Mouse (Mus musculus): ENCODE data around the gene Pnmt.

Gene Pnmt

GRCm38 (mm10) chr11:98384721-98385637 is 1.3 kb upstream of the Pnmt start:
- no peak for DNase-seq (ENCODE audit: low spot score)

DNA sequence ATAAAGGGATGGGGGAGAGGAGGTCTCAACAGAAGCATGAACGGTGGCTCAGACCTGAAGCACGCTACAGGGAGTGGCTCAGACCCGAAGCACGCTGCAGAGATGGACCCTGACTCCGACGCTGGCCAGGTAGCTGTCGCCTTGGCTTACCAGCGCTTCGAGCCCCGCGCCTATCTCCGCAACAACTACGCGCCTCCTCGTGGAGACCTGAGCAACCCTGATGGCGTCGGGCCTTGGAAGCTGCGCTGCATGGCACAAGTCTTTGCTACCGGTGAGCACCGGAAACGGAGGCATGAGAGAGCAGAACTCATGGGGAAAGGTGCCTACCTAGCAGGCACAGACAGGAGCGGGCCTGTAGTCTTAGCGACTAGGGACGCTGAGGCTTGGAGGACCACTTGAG is 346 bp downstream of the Pnmt start:
- no peak for DNase-seq (ENCODE audit: low spot score)

DNA sequence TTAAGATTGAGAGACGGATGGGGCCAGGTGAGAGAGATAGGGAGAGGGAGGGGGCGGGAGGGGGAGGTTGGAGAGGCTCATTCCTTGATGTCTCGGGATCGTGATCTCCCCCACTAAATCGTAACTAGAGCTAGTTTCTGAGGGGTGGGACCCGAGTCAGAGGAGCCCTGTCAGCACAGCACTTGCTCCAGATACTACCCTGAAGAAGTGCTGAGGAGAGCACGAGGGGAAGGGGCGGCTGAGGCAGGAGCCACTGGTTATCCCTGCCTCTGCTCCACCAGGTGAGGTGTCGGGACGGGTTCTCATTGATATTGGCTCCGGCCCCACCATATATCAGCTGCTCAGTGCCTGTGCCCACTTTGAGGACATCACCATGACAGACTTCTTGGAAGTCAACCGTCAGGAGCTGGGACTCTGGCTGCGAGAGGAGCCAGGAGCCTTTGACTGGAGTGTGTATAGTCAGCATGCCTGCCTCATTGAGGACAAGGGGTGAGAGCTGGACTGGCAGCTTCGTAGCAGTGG is 867 bp downstream of the Pnmt start:
- DNase-seq (ENCODE audit: low spot score) = no peak

GRCm38 (mm10) chr11:98388282-98388681 is 2.0 kb downstream of the Pnmt start:
- DNase-seq (ENCODE audit: low spot score) = no peak

DNA sequence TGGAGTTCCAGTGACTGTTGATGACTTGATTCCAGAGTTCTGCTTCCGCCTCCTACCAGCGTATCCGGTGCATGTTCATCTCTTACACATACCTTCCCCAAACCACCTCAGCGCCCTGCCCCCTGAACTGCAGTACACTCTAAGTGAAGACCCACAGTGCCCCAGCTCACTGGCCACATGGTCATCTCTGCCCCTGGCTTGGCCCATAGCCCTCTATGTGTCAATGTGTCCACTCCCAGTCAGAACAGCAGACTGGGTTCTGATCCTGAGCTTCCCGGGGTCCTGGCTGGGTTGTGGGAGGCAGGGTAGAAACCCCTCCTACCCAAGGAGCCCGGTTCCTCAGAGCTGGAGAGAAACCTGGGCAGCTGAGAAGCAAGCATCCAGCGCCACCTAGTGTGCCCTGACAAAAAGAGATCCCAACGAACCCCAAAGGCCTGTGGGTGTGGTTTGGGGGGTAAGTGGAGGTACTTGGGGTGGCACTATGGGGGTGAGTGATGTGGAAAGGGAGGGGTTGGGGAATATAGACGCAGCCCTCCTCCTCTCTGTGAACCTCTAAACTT is 3.1 kb downstream of the Pnmt start:
- DNase-seq (ENCODE audit: low spot score) = no peak

DNA sequence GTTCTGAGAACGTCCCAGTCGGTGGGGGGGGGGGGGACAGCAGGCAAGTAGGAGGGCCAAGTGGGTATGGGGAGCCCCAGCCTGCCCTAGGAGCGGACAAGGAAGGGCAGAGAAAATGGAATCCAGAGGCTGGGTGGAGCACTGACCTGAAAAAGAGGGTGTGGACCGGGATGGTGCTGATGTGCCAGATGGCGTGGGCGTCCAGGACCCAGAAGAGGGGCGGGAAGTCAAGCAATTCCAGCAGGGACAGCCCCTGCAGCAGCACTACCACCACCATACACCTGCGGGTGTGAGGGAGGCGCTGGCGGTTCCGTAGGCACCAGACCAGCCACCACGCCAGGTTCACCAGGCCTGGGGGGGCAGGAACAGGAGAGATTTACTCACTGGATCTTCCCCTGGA is 3.9 kb downstream of the Pnmt start:
- no peak for DNase-seq (ENCODE audit: low spot score)

DNA sequence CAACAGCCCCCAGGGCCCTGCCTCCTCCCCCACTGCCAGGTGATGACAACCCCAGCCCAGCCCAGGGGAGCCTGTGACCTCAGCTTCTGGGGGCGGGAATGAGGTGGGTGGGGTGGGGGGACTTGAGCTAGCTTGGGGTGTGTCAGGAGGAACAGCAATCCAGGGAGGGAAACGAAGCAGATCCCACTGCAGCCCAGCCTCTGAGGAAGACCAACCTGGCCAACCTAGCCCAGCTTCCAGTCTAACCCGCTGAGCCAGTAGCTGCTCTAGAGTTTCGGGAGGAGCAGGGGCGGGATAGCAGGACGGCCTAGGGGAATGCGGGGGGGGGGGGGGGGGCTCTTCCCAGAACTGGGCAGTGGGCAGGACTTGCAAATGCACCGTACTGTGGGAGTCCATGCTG is 5.8 kb downstream of the Pnmt start:
- DNase-seq (ENCODE audit: low spot score) = no peak

DNA sequence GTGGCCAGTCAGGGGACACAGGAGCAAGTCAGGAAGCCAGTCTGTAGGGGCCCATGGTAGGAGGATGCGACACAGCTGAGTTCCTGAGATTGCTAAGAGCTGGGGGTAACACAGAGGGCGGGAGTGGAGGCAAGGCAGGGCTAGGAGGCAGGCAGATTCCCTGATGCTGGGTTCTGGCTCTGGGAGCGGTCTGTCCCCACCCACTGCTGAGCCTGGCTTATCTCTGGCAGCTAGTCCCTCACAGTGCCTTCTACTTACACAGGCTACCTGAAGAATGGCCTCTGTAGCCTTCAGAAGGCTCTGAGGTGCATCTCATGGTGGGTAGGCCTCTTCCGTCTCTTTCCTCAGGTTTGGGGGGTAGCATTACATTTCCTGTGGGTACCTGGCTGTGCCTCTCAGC is 6.4 kb downstream of the Pnmt start:
- no peak for DNase-seq (ENCODE audit: low spot score)

DNA sequence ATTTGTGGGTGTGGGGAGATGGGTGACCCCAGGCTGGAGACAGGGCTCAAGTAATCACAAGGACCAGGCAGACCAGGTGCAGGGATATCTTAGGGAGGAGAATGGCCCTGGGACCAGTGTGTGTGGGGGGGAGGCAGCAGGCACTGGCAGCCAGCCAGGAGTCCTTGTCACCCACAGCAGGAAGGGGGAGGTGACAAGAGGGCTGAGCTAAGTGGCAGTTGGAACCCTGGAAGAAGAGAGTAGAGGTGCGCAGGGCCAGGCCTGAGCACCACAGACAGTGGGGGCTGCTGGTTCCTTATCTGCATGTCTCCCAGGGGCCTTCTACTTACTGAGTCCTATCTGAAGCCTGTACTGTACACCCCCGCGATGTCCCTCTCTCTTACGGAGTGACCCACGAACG is 7.1 kb downstream of the Pnmt start:
- no peak for DNase-seq (ENCODE audit: low spot score)

DNA sequence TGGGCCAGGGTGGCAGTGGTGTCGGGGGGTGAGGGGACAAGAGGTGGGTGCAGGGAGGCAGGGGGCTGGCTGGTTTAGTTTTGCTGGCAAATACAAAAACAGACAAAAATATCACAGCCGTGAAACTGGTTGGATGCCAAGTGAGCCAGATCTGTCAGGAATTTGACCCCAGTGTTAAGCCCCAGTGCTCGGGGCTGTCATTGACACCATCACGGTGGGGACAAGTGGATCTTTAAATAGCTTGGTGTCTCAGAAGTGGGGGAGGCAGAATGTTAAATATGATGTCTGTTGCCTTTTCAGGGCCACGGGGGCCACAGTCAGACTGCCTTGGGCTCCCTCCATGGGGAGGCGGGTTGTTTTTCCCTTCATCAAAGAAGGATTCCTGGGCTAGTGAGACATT is 8.1 kb downstream of the Pnmt start:
- DNase-seq (ENCODE audit: low spot score) = no peak

DNA sequence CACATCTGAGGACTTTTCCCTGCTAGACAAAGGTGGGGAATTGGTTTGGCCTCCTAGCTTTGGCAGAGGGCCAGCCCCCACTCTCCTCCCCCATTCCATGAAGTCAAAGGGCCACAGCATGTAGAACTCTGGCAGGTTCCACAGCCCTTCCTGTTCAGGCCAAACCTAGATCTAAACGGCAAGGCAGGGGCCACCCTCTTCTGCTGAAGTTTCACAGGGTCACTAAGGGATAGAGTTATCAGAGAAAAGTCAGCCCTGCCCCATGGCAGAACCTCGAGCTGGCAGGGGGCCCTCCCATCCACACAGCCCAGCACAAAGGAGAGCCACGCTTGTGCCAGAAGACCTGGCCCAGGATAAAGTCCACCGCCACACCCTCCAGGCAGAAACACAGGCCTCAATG is 8.8 kb downstream of the Pnmt start:
- DNase-seq (ENCODE audit: low spot score) = no peak

- DNase-seq (ENCODE audit: low spot score) = no peak
Observed at GRCm38 (mm10) chr11:98397946-98398345, 11.7 kb downstream of the Pnmt start.

DNA sequence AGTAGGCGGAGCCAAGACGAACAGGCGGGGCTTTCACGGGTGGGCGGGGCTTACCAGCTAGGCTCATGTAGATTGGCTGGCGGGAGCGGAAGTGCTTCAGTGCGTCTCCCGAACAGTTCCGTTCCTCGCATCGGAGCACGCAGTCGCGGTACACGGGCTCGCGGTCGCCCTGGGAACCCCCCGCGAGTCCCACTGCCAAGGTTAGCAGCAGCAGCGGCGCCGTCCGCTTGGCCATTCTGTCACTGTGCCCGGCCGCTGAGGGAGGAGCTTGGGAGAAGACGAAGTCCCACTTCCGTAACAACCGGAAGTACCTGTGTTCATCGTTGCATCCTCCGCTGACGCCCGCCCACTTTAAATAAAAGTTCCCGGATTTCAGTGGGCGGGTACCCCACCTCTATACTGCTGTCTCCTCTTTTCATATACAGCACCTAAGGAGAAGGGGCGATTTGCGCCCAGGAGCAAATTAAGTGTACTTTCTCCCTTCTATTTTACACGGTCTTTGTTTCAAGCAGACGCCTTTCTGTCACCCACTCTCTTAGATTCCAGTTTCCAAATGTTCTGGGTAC is 14.0 kb downstream of the Pnmt start, which contains the start of gene Pgap3:
Gene Pgap3 (minus strand): TSS at position 330 of the 566 bp plus-strand sequence.
- peak; percentile 82 for DNase-seq (ENCODE audit: low spot score)

DNA sequence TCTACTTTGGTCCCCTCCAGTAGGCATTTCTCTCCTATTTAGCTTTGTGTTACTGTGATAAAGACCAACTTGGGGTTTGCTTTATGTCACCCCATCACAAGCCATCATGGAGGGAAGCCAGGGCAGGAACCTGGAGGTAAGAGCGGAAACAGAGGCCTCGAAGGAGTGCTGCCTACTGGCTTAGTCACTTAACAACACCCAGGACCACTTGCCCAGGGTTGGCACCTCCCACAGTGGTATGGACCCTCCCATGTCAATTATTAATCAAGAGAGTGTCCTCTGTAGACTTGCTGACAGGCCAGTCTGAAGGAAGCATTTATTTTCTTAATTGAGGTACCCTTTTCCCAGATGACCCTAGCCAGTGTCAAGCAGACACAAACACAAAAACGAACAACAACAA is 14.6 kb downstream of the Pnmt start:
- no peak for DNase-seq (ENCODE audit: low spot score)

- DNase-seq (ENCODE audit: low spot score) = no peak
Observed at GRCm38 (mm10) chr11:98406621-98407020, 20.4 kb downstream of the Pnmt start.

- DNase-seq (ENCODE audit: low spot score) = no peak
Observed at GRCm38 (mm10) chr11:98408872-98409271, 22.6 kb downstream of the Pnmt start.

- no peak for DNase-seq (ENCODE audit: low spot score)
Observed at GRCm38 (mm10) chr11:98409341-98409822, 23.1 kb downstream of the Pnmt start.

- no peak for DNase-seq (ENCODE audit: low spot score)
Observed at GRCm38 (mm10) chr11:98412273-98412796, 26.1 kb downstream of the Pnmt start, which contains the start of gene Erbb2. Erbb2 (plus strand) TSS chr11:98412470.

- no peak for DNase-seq (ENCODE audit: low spot score)
Observed at GRCm38 (mm10) chr11:98412797-98413301, 26.6 kb downstream of the Pnmt start.

- DNase-seq (ENCODE audit: low spot score) = no peak
Observed at GRCm38 (mm10) chr11:98413731-98414130, 27.5 kb downstream of the Pnmt start.

- no peak for DNase-seq (ENCODE audit: low spot score)
Observed at GRCm38 (mm10) chr11:98414162-98414561, 27.9 kb downstream of the Pnmt start.

GRCm38 (mm10) chr11:98417074-98417473 is 30.8 kb downstream of the Pnmt start:
- no peak for DNase-seq (ENCODE audit: low spot score)

Data from layer of hippocampus, adult 9-10 months (tissue).